Mouse (Mus musculus): ENCODE data around the gene Zfp235.

DNA sequence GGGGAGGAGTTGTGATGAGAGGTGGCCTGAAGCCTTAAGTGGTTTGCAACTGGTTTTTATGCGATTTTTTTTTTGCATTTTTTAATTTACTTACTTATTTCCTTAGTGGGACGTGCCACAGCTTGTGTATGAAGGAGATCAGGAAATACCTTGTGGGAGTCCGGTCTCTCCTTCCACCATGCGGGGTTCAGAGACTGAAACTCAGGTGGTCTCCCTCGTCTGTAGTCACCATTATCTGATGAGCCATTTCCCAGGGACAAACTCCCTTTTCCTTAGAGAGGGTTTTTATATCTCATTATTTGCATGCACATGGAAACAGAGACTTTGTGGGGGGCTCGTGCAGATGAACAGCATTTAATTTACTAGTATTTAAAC lies 41.4 kb downstream of the Zfp235 start:
- no peak for TF ChIP-seq CTCF (IDR thresholded peaks at IDR 0.05; ENCODE audit: low read depth)
- TF ChIP-seq EP300 (IDR thresholded peaks at IDR 0.05; ENCODE audit: low read depth), result no peak

All from heart, postnatal 0 days (tissue).